Mouse (Mus musculus) neural tube, embryonic 15.5 days (tissue): ENCODE measurements around the gene Drd5. TPM values are rescaled to one million over a fixed set of nuclear protein-coding genes. Genes with fewer than 3 reads are reported as not detected.

Experiments used
- ATAC-seq: fragments of 200-750 bp; cut with Nextera tagmentation; 2 replicates; pipeline ENCODE4 v1.8.0; 2017; ENCODE audit warnings: mild to moderate bottlenecking, moderate TSS enrichment, moderate library complexity; ENCODE audit not compliant: low FRiP score
- H3K27ac ChIP-seq: fragments of 300-500 bp; sonication (generic); replicated peaks from 2 replicates; pipeline ENCODE4 v1.5.1; 2015; ENCODE audit warnings: mild to moderate bottlenecking, inconsistent platforms
- H3K27me3 ChIP-seq: fragments of 300-500 bp; sonication (generic); replicated peaks from 2 replicates; pipeline ENCODE4 v1.6.1; 2015; ENCODE audit warnings: inconsistent platforms
- H3K36me3 ChIP-seq: fragments of 300-500 bp; sonication (generic); 2 replicates; pipeline ENCODE4 v1.6.1; 2015; ENCODE audit warnings: inconsistent platforms
- H3K4me1 ChIP-seq: fragments of 300-500 bp; sonication (generic); 2 replicates; pipeline ENCODE4 v1.6.1; 2015; ENCODE audit warnings: inconsistent platforms
- H3K4me2 ChIP-seq: fragments of 300-500 bp; sonication (generic); 2 replicates; pipeline ENCODE4 v1.6.1; 2015; ENCODE audit warnings: inconsistent platforms, mild to moderate bottlenecking, moderate library complexity
- H3K4me3 ChIP-seq: fragments of 300-500 bp; sonication (generic); replicated peaks from 2 replicates; pipeline ENCODE4 v1.5.1; 2015; ENCODE audit warnings: mild to moderate bottlenecking, inconsistent platforms
- H3K9ac ChIP-seq: fragments of 300-500 bp; sonication (generic); replicated peaks from 2 replicates; pipeline ENCODE4 v1.6.1; 2015; ENCODE audit warnings: mild to moderate bottlenecking, inconsistent platforms
- H3K9me3 ChIP-seq: fragments of 300-500 bp; sonication (generic); replicated peaks from 2 replicates; pipeline ENCODE4 v1.6.1; 2016; ENCODE audit warnings: inconsistent platforms
- WGBS: fragments of 180-500 bp; shearing (Covaris S2); methylation state at CpG from one replicate; pipeline ENCODE4 v1.1.7; 2015; ENCODE audit warnings: mixed read lengths; 5-methylcytosine and 5-hydroxymethylcytosine counted together
- polyA plus RNA-seq: library from polyadenylated mRNA; unstranded; fragments of >200 nt; fragmentation: Nextera tagmentation; extraction: Ambion mirVana; gene quantifications from 2 replicates; pipeline ENCODE4 v1.2.1, GENCODE M21; 2015

The Drd5 gene
- polyA plus RNA-seq, 1 experiment from 2014 or later = 0.88 TPM

DNA sequence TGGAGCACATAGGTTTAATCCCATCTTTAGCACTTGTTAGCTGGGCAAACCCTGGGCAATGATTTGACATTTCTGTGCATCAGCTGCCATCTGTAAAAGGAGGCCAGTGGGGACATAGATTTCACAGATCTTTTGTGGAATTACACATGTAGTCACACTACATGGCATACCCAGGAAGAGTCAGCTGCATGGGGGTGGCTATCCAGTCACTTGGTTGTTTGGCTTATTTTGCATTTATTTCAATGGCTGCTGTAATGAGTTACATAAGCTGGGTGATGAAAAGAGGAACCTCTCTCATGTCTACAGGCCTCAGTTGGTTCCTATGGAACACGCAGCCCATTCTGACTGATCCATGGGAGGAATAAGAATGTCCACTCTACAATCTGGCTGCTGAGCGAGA lies 40.5 kb downstream of the Drd5 start:
- H3K27ac ChIP-seq = no peak overlapping the region
- H3K36me3 ChIP-seq = no peaks in the 10 kb centered on the region
- H3K9me3 ChIP-seq = no peaks in the 10 kb centered on the region
- H3K4me1 ChIP-seq = no peaks in the 10 kb centered on the region
- no peak overlapping the region for H3K4me3 ChIP-seq
- H3K9ac ChIP-seq = no peak overlapping the region
- WGBS = 80% methylated on average over 2 of the region's 2 CpGs
- H3K27me3 ChIP-seq = no peaks in the 10 kb centered on the region
- no peak for ATAC-seq
- H3K4me2 ChIP-seq = no peak overlapping the region

DNA sequence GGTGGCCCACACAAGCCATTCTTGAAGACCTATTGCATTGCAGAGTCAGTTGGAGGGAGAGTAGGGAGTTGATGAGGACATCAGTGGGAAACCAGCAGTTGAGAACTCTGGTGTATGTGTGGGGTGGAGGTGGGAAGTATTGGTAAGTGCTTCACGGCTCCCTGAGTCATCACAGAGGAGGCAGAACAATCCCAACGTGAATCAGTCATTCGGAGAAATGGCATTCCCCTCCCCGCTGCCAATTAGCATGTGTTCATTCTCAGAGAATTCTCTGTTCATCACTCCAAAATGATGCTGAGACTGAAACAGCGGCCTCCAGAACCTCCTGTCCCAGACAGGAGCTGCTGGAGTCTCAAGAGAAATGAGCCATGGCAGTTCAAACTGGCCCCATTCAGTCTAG lies 45.2 kb downstream of the Drd5 start:
- H3K27ac ChIP-seq = no peak overlapping the region
- H3K4me1 ChIP-seq = peaks cover 21% of the 10 kb centered on the region
- H3K9me3 ChIP-seq = no peaks in the 10 kb centered on the region
- ATAC-seq = no peak
- no peaks in the 10 kb centered on the region for H3K36me3 ChIP-seq
- no peak overlapping the region for H3K4me3 ChIP-seq
- H3K4me2 ChIP-seq = no peak overlapping the region
- 77% methylated on average over 5 of the region's 5 CpGs for WGBS
- no peaks in the 10 kb centered on the region; the same call in 1 of the 2 replicates for H3K27me3 ChIP-seq
- no peak overlapping the region for H3K9ac ChIP-seq

DNA sequence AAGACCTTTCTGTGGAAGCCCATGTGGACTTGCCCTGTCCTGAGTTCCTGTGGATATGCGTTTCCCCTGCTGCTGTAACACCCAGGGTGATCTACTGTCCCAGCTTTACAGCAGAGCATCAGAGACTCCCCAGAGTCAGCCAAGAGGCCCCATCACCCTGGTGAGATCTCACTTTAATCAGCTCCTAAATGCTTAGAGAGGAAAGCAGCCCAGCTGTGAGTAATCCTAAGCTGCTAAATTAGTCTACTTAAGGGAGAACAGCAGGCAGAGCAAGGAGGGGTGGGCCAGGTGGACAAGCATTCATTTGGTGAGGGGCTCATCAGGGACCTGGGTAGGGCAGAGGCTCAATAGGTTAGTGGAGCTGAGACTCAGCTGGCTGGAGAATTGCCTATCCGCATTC lies 46.4 kb downstream of the Drd5 start:
- H3K9ac ChIP-seq = no peak overlapping the region
- H3K27me3 ChIP-seq = no peaks in the 10 kb centered on the region; the same call in 1 of the 2 replicates
- no peak for ATAC-seq
- H3K9me3 ChIP-seq = no peaks in the 10 kb centered on the region
- WGBS = 59% methylated on average over 2 of the region's 2 CpGs
- no peak overlapping the region for H3K27ac ChIP-seq
- H3K4me2 ChIP-seq = no peak overlapping the region
- no peak overlapping the region for H3K4me3 ChIP-seq
- H3K4me1 ChIP-seq = peaks cover 21% of the 10 kb centered on the region
- no peaks in the 10 kb centered on the region for H3K36me3 ChIP-seq

DNA sequence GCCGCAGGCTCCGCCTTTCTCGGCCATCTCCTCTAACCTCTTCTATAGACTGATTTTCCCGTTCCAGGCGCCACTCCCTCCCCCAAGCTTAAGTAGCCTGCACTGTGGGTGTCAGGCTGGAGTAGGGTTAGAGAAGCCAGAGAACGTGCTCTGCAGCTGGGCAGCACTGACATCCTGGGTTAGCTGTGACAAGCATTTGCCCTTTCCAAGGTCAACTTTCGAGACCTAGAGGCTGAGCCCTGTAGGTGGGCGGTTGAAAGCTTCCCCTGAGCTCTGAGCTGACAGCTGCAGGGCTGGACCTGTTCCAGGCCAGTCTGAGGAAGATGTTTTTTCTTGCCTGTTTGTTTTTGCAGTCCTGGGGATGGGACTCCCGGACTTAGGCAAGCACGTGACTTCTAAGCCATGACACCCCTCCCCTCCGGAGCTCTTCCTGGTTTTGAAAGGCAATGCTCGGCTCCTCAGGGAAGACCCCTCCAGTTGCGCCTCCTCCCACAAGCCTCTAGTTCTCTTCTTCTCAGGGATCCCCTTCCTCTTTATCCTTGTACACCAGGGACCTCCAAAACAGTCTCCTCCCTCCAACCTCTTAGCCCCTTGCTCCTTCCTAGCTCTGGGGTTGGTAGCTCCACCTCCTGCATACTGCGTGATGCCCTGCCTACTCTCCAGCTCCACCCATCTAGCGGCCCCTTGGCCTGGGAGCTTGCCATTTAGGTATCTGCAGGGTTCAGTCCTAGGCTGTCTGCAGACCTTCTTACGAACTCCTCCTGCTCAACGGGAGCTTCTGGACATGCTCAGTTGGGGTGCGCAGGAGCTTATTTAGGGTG lies 47.7 kb downstream of the Drd5 start:
- H3K4me1 ChIP-seq = peaks cover 21% of the 10 kb centered on the region

DNA sequence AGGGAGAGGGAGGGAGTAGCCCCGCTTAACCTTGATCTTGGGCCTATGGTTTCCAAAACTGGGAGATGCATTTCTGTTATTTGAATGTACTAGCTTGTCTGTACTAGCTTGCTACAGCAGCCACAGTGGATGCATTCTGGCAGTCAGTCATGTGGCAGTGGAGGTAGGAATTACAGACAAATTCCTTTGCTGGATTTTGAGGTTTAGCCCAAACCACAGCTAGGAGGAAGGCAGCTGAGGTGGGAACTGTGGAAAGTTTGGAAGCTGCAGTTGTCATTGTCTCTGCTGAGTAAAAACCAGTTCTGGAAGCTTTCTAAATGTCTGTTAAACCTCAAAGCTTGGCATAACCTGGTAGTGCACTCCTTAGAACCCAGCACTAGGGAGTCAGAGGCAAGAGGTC lies 52.1 kb downstream of the Drd5 start:
- no peaks in the 10 kb centered on the region for H3K9me3 ChIP-seq
- no peak for ATAC-seq
- peaks cover 10% of the 10 kb centered on the region for H3K4me1 ChIP-seq
- H3K9ac ChIP-seq = no peak overlapping the region
- H3K27ac ChIP-seq = no peak overlapping the region
- H3K4me2 ChIP-seq = no peak overlapping the region
- WGBS = 100% methylated on average over 1 of the region's 1 CpGs
- H3K4me3 ChIP-seq = no peak overlapping the region
- no peaks in the 10 kb centered on the region for H3K27me3 ChIP-seq
- H3K36me3 ChIP-seq = no peaks in the 10 kb centered on the region

More for the DNA sequence above, 47.7 kb downstream of the Drd5 start:
- H3K27ac ChIP-seq = no peak overlapping the region
- peak overlapping the region; percentile 53 for H3K4me2 ChIP-seq
- H3K9me3 ChIP-seq = no peaks in the 10 kb centered on the region
- no peaks in the 10 kb centered on the region; the same call in 1 of the 2 replicates for H3K27me3 ChIP-seq
- WGBS = 23% methylated on average over 18 of the region's 18 CpGs
- H3K36me3 ChIP-seq = no peaks in the 10 kb centered on the region
- H3K4me3 ChIP-seq = peak overlapping the region; percentile 19
- ATAC-seq = peak; percentile 37
- no peak overlapping the region; the same call in 1 of the 2 replicates for H3K9ac ChIP-seq

Other genes with a start within 250 kb of the Drd5 start
- 1,201 and 1,460 TPM in 2 replicates for gene Nsg1, start 159.5 kb upstream of the Drd5 start, polyA plus RNA-seq
- gene Zbtb49, start 98.9 kb upstream of the Drd5 start, polyA plus RNA-seq = 15.0 and 16.2 TPM in 2 replicates
- gene Lyar, start 98.9 kb upstream of the Drd5 start, polyA plus RNA-seq = 38.7 and 54.4 TPM in 2 replicates
- 96.4 and 100 TPM in 2 replicates for gene Tmem128, start 59.2 kb upstream of the Drd5 start, polyA plus RNA-seq
- 0.05 TPM in 1 of 2 replicates, not detected in the other for gene Otop1, start 43.4 kb upstream of the Drd5 start, polyA plus RNA-seq
- 0.44 and 0.95 TPM in 2 replicates for gene Slc2a9, start 183.8 kb downstream of the Drd5 start, polyA plus RNA-seq
- 170 and 202 TPM in 2 replicates for gene Wdr1, start 243.9 kb downstream of the Drd5 start, polyA plus RNA-seq